Mouse (Mus musculus) retina, adult 2 months (tissue): ENCODE measurements at regions not wholly inside any gene's neighbourhood (a gene's known extent, or its start where the extent isn't known, plus 50 kb on each side); places are given as distances from the start of the nearest gene placed in this dataset.
A peak's percentile ranks its signal among the peaks of the same experiment; 100 is the strongest.

Experiments
- DNase-seq: peaks from one replicate; pipeline ENCODE4 v3.0.0-alpha.2; 2012; ENCODE audit warnings: low read depth, low spot score

DNA sequence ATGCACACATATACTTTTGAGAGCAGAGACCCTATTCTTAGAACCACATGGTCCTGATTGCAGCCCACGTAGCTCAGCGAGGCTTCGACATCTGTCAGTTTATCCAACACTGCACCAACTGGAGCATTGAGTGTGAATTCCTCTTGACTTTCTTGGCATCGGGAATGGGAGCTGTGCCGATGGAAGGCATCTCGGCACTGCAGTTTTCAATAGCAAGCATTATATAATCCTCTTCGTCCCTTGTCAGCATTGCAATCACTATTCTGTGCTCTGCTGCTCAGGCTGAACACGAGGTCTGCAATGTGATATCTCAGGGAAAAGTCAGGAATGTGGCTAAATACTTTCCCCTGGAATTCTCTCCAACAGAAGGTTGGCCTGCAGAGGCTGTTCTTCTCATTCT lies 224.6 kb downstream of the Lnpk start:
- DNase-seq: no peak

DNA sequence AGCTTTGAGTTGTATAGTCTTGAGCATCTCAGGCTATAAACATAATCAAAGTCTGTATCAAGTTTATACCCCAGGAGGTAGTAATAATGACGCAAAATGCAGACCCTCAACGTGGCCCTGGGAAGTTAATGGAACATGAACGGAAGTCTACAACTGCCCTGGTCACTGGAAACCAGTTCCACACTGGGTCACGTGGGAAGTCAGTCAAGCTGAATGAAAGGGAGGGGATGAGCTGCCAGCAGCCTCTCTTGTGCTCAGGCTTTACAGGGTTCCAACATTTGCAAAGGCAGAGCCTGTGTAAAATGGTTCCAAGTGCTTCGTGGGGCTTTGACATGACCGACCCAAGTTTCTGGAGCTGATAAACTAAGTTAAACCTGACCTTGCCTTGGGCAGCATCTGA lies 229.4 kb downstream of the Lnpk start:
- no peak for DNase-seq

DNA sequence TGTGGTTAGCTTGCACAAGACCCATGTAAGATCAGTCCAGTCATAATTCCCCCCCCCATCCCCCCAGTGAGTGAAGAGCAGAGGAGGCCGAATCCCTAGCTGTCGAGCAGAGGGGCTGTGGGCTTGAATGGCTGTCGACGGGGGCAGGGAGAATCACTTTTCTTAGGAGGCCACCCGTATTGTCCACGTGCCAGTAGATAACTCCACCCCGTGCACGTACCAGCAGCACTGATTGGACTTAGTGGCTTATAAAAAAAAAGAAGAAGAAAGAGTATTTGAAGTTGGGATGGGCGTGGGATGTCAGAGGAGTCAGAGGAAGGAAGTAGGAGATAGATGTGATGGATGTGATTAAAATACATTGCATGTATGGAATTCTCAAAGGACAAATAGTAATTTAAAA lies 272.9 kb downstream of the Lnpk start:
- DNase-seq: no peak

DNA sequence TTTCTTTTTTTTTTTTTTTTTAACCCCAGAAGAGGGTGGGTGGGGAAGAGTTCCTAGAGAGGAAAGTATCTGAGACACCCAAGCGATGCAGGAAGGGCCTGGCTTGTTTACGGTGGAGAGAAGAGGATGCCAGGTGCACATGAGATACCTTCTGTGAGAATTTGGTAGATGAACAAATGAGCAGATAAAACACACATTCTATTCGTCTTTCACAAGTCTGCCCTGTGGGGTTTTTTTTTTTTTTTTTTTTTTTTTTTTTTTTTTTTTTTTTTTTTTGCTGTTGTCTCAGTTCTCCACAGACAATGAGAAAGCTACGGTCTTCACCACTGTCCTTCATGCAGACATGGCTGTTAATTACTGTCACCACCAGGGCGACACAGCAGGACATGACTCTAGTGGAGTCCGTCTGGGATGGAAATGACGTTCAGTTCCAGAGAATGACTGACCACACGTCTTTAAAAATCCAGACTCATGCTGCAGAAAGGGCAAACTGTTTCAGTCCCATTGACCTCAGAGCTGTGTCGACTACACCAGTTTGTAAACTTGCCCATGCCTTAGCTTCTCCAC lies 278.3 kb downstream of the Lnpk start:
- DNase-seq: no peak

GRCm38 (mm10) chr2:74300366-74300791 lies 278.9 kb downstream of the Lnpk start:
- peak; percentile 33 for DNase-seq

DNA sequence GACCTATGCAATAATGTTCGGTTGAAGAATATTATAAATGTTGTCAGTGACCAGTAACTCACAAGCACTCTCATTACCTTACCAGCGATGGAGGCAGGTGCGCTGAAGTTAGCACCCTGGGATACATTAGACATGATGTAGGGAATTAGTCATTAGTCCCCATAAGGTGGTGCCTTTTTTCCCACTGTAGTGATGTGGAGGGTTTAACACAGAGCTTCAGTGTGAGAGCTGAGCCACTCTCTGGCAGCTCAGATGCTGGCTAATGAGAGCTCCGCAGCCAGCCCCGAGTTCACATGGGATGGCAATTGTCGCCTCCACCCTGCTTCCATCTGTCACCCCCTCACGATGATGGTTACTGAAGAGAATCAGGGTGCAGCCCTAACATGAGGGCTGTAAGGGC lies 286.6 kb downstream of the Lnpk start:
- no peak for DNase-seq

DNA sequence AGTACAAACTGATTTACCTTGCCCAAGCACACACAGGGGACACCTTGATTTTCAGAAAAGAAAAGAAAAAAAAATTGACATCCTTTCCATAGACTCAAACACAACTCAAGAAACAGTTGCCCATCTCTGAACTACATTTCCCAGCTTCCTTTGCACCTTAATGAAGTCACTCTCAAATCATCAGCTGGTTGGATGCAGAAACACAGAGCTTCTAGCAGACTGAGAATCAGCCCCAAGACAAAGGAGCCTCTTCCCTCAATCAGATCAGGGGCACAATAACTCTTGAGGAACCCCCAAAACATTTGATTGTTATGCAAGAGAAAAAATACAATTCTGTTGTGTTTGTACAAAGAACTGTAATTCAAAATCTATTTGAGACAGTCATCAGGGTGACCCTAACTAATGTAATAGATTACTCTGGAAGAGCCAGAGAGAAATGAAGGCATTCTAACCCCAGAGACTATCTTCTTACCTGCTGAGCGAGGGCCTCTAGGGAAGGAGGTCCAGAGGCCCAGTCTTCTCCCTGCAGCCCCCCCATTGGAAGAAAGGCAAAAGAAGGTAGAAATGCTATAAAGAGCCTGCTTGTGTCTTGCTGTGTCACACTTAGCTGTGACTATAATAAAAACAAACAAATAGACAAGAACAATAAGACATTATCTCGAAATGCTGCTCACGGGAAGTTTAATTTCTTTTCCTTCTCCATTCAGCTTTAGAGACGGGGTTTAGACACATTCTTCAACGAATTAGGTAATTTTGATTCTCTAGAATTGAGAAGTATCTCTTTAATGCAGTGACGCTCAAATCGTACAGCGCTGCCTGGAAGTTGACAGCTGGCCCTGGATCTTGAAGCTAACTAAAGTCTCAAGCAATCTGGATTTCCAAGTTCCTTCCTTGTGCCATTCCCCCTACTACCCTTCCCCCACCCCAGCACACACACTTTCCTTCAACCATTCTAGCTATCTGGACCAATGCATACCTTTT lies 287.5 kb downstream of the Lnpk start:
- no peak for DNase-seq

- no peak for DNase-seq
Observed at GRCm38 (mm10) chr2:74285624-74286023, 293.6 kb downstream of the Lnpk start.

DNA sequence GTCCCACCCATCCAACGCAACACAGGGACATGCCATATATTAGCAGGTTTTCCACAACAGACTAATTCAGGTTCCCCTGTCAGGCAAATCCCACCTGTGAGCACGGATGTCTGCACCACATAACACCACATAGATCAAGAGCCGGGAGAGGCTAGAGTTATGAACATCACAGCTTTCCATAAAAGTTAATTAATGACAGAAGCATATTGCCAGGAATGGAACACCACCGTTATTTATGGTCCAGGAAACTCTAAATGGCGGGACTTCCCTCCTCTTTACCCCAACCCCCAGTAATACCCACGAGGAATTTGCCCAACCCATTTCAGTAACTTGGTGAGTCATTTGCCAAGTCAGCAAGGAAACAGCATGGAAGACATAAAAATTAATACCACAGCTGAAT lies 314.3 kb downstream of the Lnpk start:
- no peak for DNase-seq

DNA sequence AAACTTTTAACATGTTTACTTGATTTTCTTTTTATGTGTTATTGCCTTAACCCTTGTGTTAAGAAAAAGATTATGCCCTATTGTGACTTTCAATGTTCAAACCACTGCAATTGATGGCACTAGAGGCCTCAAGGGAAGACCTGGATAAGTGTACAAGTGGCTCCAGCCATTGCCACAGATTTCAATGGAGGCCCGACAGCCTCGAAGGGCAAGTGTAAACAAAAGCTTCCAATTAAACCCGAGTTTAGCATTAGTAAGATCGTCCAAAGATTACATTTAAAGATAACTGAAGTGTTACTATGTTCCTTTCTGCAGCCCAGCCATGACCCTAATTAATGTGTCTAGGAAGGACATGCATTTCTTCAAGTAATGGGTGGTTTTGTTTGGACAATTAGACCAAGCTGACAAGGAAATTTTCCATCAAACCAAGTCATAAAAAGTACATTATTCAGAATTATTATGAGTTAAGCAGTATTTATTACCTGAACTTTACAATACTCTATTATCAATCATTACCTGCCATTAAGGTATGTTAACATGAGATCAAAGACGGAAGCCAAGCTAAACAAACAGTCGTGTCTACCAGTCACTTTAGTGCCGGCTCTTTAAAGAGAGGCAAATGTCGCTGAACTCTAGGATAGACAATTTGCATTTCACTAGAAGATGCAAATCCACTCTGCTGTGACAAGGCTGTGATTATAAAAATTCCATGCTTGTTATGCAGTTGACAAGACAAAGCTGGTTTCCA lies 322.0 kb downstream of the Lnpk start:
- no peak for DNase-seq

DNA sequence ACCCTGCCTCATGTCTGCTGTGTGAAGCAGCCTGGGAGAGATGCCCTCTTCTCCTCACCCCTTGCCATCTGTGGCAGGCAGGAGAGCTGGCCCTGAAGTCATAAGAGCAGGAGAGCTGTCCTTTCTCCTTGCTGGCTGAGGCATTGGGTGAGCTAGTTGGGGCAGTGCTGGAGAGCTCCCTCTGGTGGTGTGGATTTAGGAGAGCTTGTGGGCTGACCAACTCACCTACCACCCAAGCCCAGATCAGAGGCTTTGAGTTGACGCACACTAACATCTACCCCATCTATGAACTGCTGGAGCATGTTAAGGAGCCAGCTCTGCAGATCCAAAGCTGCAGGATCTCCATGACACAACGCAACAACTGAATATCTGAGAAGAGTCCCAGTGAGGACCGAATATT lies 331.7 kb downstream of the Lnpk start:
- no peak for DNase-seq

DNA sequence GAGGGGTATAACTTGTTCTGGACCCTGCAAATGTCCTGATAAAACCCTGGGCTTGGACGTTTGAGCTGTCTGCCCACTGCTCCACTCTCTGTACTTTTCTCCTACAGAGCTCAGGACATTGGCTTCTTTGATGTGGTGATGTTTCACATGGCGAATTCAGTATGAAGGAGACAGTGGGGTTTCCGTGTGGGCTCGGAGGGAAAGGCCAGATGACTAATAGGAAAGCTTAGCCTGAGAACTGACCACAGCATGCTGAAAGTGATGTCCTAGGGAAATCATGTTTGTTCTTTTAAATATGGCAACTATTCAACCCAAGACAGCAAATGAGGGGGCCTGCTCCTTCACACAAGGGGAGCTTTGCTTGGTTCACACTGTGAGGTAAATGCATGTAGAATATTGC lies 332.6 kb downstream of the Lnpk start:
- no peak for DNase-seq

DNA sequence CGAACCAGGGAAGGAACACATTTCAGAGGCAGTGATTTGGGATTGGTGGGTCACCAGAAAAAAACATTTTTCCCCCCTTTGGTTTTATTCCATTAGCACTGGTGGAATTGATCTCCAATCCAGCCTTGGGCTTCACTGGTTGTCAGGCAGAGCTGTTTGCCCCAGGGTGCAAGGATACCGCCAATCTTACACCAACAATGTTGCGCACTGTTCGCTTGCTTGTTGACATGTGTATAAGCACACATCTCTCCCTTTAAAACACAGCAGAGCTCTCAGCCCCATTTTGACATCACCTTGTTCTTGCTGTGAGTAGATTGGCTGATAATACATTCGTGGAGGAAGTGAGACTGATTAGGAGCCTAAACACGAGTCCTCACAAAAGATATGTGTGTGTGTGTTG lies 333.1 kb upstream of the Atp5g3 start:
- no peak for DNase-seq

- no peak for DNase-seq
Observed at GRCm38 (mm10) chr2:74243801-74244200, 332.7 kb upstream of the Atp5g3 start.

- no peak for DNase-seq
Observed at GRCm38 (mm10) chr2:74239586-74239985, 328.5 kb upstream of the Atp5g3 start.

DNA sequence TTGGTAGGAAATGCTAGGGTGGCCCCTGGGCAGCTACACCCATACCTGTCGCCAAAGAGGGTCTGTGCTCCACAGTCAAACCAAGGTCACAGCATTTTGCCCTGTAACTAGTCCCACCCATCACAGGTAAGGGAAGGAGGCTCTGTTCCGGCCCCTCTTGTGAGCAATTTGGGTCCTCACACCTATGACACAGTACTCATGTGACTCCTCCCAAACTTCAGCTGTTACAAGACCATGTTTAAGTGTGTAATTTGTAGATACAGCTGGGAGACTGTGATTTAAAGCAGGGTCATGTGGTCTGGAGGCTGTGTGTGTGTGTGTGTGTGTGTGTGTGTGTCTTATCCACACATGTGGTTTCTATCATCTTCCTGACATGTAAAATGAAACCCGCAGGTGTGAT lies 306.3 kb upstream of the Atp5g3 start:
- no peak for DNase-seq

GRCm38 (mm10) chr2:74210210-74210609 lies 299.1 kb upstream of the Atp5g3 start:
- DNase-seq: no peak

DNA sequence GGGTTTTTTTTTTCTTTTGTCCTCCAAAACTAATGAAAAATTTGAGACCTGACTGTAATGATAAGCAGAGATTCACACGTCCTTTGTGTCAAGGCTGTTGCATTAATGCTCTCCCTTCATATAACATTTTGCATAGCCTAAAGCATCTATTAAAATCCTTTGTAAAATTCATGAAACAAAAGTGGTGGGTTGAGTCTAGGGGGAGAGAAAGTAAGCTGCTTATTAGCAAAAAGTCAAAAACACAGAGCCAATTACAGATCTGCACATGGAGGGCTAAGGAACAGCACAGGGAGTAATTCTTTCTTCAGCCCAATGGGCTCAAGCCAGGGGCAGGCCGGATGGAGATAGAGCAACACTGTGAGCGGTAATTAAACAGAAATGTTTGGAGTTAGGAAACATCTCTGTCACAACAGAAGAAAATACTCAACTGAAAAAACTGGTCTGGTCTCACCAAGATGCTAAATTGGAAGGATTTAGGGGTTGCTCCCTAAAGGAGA lies 298.3 kb upstream of the Atp5g3 start:
- DNase-seq: no peak

GRCm38 (mm10) chr2:74207440-74207839 lies 296.3 kb upstream of the Atp5g3 start:
- no peak for DNase-seq

DNA sequence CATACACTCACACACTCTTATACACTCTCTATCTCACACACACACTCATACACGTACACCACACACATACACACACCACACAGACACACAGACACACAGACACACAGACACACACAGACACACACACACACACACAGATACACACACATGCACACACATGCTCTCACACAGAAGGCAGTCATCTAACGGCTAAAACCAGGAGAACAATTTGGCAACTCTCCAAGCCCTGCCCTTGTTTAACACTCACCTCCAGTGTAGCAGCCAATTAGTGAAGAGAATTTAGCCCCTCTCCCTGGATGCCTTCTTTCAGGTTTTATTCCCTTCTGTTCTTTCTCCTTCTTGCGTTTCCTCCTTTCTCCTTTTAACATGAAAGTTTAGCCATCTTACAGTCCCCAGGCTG lies 291.6 kb upstream of the Atp5g3 start:
- DNase-seq: no peak

- no peak for DNase-seq
Observed at GRCm38 (mm10) chr2:74201608-74202323, 290.6 kb upstream of the Atp5g3 start.

DNA sequence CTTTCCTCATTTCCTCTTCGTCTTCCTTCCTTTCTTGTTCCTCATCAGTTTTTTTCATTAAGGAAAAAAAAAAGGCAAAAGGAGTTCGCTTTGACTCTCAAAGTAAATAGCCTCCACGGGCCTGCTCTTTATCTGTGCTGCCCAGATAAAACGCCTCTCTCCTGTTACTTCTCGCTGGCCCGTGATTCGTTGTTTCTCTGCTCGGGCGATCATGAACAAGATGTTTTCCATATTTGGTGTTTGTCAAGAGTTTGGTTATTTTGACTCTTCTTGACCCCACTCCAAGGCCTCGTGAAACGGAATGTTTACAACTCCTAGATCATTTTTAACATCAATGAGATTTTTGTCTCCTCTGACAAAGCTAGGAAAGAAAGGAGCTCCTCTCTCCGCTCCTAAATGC lies 288.4 kb upstream of the Atp5g3 start:
- DNase-seq: no peak
